Mouse (Mus musculus) kidney, postnatal 36 days (tissue): ENCODE measurements around the gene Hist1h4f.

ENCODE experiments used
- DNase-seq, 2 experiments: peaks; one replicate each; pipeline ENCODE4 v3.0.0; 2021 to 2022; ENCODE audit warnings: mixed read lengths in 2 of 2

Hist1h4f gene

GRCm38 (mm10) chr13:23506351-23506750, 45.1 kb downstream of the Hist1h4f start:
- DNase-seq = peak in 1 of 2 experiments; percentile 6

DNA sequence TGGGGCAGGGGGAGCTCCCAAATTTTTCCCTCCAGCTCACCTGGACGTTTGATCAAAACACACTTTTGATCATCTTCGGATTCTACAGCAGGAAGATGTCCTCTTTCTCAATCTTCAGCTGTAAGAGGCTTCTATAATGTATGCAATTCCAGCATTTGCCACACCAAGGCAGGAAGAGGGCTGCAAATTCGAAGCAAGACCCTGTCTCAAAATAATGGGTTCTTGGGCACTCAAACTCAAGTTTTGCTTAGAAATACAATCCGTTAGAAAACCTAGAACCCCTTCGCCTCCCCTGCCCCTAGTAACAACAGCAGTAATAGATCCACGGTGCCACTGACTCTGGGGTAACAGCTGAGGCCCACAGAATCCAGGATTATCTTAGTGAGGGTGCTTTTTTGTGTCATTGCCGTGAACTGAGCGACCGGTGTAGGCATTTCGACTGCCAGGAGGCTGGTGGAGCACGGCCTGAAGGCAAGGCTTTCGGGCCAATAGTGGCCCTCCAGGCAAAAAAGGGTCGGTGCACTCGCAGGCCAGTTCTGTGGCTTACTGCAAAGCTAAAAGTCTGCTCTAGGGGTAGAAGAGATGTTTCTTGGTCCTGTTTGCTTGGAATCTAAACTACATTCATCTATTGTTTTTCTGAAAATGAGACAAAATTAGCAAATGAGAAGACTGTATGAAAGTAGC, 45.6 kb downstream of the Hist1h4f start:
- no peak for DNase-seq

DNA sequence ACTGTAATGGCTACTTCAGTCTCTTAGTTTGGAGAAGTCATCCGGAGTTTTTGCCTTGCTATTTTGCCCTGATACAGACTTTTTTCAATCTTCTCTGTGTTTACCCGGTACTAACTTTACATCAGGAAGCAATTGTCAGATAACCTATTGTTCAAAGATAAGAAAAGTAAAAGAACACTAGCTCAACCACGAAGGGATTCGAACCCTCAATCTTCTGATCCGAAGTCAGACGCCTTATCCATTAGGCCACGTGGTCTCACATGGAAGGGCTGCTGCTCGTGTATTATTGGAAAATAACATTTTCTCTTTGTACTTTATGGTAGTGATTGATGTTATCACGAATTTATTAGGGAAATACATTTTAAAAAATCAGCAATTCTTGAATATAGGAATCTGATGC, 47.7 kb downstream of the Hist1h4f start:
- peak in 1 of 2 experiments; percentile 39 for DNase-seq

GRCm38 (mm10) chr13:23502916-23503315, 48.5 kb downstream of the Hist1h4f start:
- DNase-seq = no peak

- DNase-seq = no peak
Observed at GRCm38 (mm10) chr13:23502031-23502567, 49.3 kb downstream of the Hist1h4f start.

- DNase-seq = no peak
Observed at GRCm38 (mm10) chr13:23501511-23501910, 49.9 kb downstream of the Hist1h4f start.
